Mouse (Mus musculus) forebrain, embryonic 11.5 days (tissue): ENCODE measurements around the gene Gm4871. TPM values are rescaled to one million over a fixed set of nuclear protein-coding genes. Genes with fewer than 3 reads are reported as not detected.
A peak's percentile ranks its signal among the peaks of the same experiment; 100 is the strongest.
"Not testable (repeated sequence)": the region's sequence is repeated elsewhere in the genome, so short reads cannot be mapped to it uniquely, and the experiment has no call there.

ENCODE experiments used
- ATAC-seq: fragments of 200-750 bp; cut with Nextera tagmentation; replicated peaks from 2 replicates; pipeline ENCODE4 v1.8.0; 2017; ENCODE audit warnings: moderate TSS enrichment; ENCODE audit not compliant: low FRiP score
- DNase-seq: peaks from one replicate; pipeline ENCODE4 v3.0.0-alpha.2; 2017; ENCODE audit warnings: low spot score
- H3K27ac ChIP-seq: fragments of 300-500 bp; sonication (generic); 2 replicates; pipeline ENCODE4 v1.5.1; 2014; ENCODE audit warnings: low read depth, low read length
- H3K27me3 ChIP-seq: fragments of 300-500 bp; sonication (generic); 2 replicates; pipeline ENCODE4 v1.6.1; 2014; ENCODE audit warnings: mild to moderate bottlenecking, low read length, mixed read lengths; ENCODE audit not compliant: control insufficient read depth, insufficient read depth
- H3K36me3 ChIP-seq: fragments of 300-500 bp; sonication (generic); 2 replicates; pipeline ENCODE4 v1.6.1; 2014; ENCODE audit warnings: mild to moderate bottlenecking, low read length, moderate library complexity, mixed read lengths; ENCODE audit not compliant: control insufficient read depth, insufficient read depth
- H3K4me1 ChIP-seq: fragments of 300-500 bp; sonication (generic); replicated peaks from 2 replicates; pipeline ENCODE4 v1.6.1; 2014; ENCODE audit warnings: low read length, mixed read lengths; ENCODE audit not compliant: control insufficient read depth, insufficient read depth
- H3K4me2 ChIP-seq: fragments of 300-500 bp; sonication (generic); 2 replicates; pipeline ENCODE4 v1.6.1; 2014; ENCODE audit warnings: low read depth, mild to moderate bottlenecking, low read length, moderate library complexity, mixed read lengths; ENCODE audit not compliant: severe bottlenecking
- H3K4me3 ChIP-seq: fragments of 300-500 bp; sonication (generic); 2 replicates; pipeline ENCODE4 v1.5.1; 2014; ENCODE audit warnings: low read depth, low read length
- H3K9ac ChIP-seq: fragments of 300-500 bp; sonication (generic); 2 replicates; pipeline ENCODE4 v1.6.1; 2014; ENCODE audit warnings: low read length
- H3K9me3 ChIP-seq: fragments of 300-500 bp; sonication (generic); 2 replicates; pipeline ENCODE4 v1.6.1; 2016; ENCODE audit warnings: low read length, mixed read lengths; ENCODE audit not compliant: control insufficient read depth
- WGBS: fragments of 180-500 bp; shearing (Covaris S2); extraction: QIAGEN DNeasy Blood & Tissue Kit; methylation state at CpG from one replicate; pipeline ENCODE4 v1.1.7; 2014; 5-methylcytosine and 5-hydroxymethylcytosine counted together
- polyA plus RNA-seq: library from polyadenylated mRNA; unstranded; fragments of >200 nt; fragmentation: Nextera tagmentation; extraction: Ambion mirVana; gene quantifications from 2 replicates; pipeline ENCODE4 v1.2.1, GENCODE M21; 2014

Gm4871 gene
- polyA plus RNA-seq, 1 experiment from 2014 or later, result not detected

DNA sequence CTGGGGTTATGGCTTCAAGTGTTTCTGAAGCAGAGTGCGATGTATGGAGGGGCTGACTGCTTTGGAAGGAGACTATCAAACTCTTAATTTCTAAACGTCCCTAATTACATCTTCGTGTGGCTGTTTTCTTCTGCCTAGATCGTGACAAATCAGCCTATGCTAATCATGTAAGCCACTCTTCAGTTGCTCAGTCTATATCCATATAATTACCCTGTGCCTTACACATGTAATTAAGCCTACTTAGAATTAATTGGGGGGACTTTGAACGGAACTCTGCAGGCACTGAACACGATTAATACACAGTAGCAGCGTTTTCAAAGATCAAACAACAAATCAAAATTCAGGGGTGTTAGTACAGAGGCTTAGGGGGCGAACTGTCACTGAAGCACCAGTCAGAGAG, 25.4 kb upstream of the Gm4871 start:
- H3K27me3 ChIP-seq, result no peaks in the 10 kb centered on the region
- no peak for DNase-seq
- no peaks in the 10 kb centered on the region for H3K4me1 ChIP-seq
- WGBS, result 61% methylated on average over 8 of the region's 8 CpGs
- H3K9ac ChIP-seq, result no peak overlapping the region
- no peak overlapping the region for H3K27ac ChIP-seq
- no peaks in the 10 kb centered on the region for H3K36me3 ChIP-seq
- no peaks in the 10 kb centered on the region for H3K9me3 ChIP-seq
- H3K4me2 ChIP-seq, result no peak overlapping the region
- no peak for ATAC-seq
- no peak overlapping the region for H3K4me3 ChIP-seq

DNA sequence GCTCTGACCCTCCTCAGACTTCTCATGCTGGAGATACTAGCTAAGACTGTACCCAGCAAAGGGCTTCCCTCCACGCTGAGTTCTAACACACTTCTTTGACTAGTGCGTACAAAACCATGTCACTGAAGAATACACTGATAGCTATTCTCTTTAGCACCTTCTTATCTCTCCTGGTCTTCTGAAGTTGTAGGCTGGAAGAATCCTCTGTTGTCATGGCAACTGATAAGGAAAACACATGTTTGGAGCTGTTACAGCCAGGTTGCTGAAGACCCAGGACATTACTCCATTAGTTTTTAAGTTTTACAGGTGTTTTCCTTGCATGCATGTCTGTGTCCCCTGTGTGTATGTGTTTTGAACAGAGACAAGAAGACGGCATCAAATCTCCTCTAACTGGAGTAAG, 21.6 kb upstream of the Gm4871 start:
- DNase-seq, H3K4me1 ChIP-seq, H3K27me3 ChIP-seq, H3K4me2 ChIP-seq, H3K36me3 ChIP-seq, H3K4me3 ChIP-seq, H3K9me3 ChIP-seq, H3K9ac ChIP-seq, ATAC-seq, H3K27ac ChIP-seq: not testable (repeated sequence)
- WGBS, result 90% methylated on average over 3 of the region's 3 CpGs

DNA sequence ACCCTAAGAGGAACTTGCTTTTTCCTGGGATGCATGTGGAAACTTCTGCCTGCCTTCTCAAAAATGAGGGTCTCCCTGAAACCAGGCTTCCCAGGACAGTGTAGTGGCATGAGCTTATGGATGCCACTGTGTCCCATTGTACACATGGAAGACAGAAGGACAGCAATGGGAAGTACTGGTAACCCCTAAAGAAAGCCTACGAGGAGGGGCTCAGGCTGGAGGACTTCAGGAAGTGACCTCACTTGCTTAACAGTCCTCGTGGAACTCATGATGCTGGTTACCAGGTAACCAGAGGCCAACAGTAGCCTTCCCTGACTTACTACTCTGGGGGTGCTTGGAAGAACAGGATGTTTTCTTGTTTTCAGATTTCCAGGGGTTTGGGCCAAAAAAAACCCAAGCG, 10.1 kb upstream of the Gm4871 start, which contains the start of gene 1700018F24Rik:
TSS of gene 1700018F24Rik (plus strand) at position 301 of the 400 bp plus-strand sequence.
- not testable (repeated sequence) for H3K9ac ChIP-seq, H3K4me1 ChIP-seq, H3K4me3 ChIP-seq, DNase-seq, H3K36me3 ChIP-seq, H3K4me2 ChIP-seq, H3K27me3 ChIP-seq, H3K9me3 ChIP-seq, H3K27ac ChIP-seq, ATAC-seq
- 85% methylated on average over 3 of the region's 3 CpGs for WGBS

DNA sequence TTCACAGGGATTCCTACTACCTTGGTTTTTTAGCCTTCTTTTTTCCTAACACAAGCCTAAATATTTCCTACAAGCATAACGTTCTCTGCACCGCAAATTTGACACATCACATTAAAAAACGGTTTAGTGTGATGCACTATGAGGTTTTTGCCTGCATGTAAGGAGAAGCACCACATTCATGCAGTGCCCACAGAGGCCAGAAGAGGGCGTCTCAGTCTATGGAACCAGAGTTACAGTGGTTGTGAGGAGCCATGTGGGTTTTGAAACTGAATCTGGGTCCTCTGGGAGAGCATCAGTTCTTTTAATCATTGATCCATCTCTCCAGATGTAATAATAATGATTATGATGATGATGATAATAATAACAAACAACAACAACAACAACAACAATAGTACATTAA, 9.1 kb upstream of the Gm4871 start:
- Histone ChIP-seq H3K9me3 (no peaks in the 10 kb centered on the region), H3K27me3 (no peaks in the 10 kb centered on the region), H3K9ac (no peak overlapping the region), H3K36me3 (no peaks in the 10 kb centered on the region), H3K4me1 (no peaks in the 10 kb centered on the region), H3K27ac (no peak overlapping the region), H3K4me2 (no peak overlapping the region), H3K4me3 (no peak overlapping the region)
- DNase-seq (peak; percentile 57), ATAC-seq (no peak)
- 45% methylated on average over 4 of the region's 4 CpGs for WGBS

DNA sequence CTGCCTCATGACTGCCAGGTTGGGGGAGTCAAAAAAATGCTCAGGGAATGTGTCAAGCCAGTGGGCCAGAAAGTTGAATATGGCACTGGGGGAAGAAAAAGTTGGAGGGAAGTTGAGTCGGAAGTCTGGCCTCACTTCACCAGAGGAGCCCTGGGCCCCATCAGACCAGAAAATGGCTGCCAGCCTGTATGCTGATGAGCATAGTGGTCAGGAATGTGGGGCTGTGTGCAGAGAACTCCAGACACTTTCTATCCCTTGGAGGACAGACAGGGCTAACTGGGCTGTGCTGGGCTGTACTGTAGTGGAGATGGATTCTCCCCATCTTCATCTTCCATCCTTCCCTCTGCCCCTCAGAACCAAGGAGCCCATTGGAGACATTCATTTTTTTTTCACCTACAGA, 2.1 kb downstream of the Gm4871 start:
- not testable (repeated sequence) for H3K27me3 ChIP-seq, H3K9ac ChIP-seq, H3K4me2 ChIP-seq, H3K27ac ChIP-seq, H3K4me3 ChIP-seq, H3K36me3 ChIP-seq, ATAC-seq, H3K4me1 ChIP-seq, DNase-seq, H3K9me3 ChIP-seq
- WGBS, result 89% methylated on average over 1 of the region's 1 CpGs

DNA sequence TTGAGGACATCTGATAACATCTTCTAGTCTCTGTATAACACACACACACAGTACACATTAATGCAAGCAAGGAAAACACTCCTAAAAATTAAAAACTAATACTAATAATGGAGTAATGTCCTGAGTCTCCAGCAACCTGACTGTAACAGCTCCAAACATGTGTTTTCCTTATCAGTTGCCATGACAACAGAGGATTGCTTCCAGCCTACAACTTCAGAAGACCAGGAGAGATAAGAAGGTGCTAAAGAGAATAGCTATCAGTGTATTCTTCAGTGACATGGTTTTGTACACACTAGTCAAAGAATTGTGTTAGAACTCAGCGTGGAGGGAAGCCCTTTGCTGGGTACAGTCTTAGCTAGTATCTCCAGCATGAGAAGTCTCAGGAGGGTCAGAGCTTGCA, 11.8 kb downstream of the Gm4871 start:
- H3K9ac ChIP-seq, H3K4me1 ChIP-seq, H3K9me3 ChIP-seq, ATAC-seq, H3K27ac ChIP-seq, H3K36me3 ChIP-seq, H3K27me3 ChIP-seq, DNase-seq, H3K4me3 ChIP-seq, H3K4me2 ChIP-seq: not testable (repeated sequence)
- 81% methylated on average over 1 of the region's 1 CpGs for WGBS

DNA sequence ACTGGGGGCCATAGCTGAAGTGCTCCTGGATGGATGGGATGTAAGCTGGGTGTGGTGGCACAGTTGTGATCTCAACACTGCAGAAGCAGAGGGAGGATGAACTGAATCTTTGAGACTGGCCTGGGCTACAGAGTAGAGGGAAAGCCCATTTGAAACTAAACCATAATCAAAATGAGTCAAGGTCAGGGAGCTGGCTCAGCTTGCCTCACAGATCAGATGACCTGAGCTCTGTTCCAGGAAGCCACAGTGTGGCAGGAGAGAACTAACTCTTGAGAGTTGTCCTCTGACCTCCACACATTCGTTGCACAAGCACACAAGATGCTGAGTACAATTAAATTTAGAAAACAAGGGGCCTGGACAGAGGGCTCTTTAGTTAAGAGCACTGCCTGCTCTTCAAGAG, 12.3 kb downstream of the Gm4871 start:
- WGBS, result 45% methylated on average over 1 of the region's 1 CpGs
- not testable (repeated sequence) for H3K27me3 ChIP-seq, H3K36me3 ChIP-seq, H3K27ac ChIP-seq, H3K4me1 ChIP-seq, ATAC-seq, H3K9me3 ChIP-seq, DNase-seq, H3K9ac ChIP-seq, H3K4me2 ChIP-seq, H3K4me3 ChIP-seq

DNA sequence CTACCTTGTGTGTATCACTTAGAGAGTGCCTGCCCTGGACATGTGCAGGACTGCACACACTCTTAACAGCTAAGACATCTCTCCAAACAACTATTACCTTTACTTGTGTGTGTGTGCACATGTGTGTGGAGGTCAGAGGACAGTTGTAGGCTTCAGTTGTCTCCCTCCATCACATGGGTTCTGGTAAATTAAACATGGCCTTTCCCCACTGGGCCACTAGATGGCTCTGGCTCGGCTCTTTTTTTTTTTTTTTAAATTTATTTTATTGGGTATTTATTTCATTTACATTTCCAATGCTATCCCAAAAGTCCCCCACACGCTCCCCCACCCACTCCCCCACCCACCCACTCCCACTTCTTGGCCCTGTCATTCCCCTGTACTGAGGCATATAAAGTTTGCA, 15.8 kb downstream of the Gm4871 start:
- 47% methylated on average over 2 of the region's 2 CpGs for WGBS
- H3K9ac ChIP-seq, H3K4me1 ChIP-seq, H3K9me3 ChIP-seq, DNase-seq, H3K4me2 ChIP-seq, H3K4me3 ChIP-seq, H3K27ac ChIP-seq, ATAC-seq, H3K27me3 ChIP-seq, H3K36me3 ChIP-seq: not testable (repeated sequence)

DNA sequence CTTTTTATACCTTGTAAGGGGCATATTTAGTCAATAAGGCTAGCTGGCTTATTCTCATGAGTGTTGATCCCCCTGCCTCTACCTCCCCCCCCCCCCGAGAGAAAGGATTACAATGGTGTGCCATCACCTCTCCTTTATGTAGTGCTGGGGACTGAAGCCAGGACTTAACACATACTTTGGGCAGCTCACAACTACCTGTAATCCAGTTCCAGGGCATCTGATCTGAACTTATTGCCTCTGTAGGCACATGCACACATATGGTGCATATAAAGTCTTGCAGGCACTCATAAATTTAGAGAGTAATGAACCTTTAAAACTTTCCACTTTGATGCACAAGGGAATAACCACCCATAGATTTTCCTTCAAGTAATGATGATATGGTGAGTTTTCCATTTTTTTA, 18.3 kb downstream of the Gm4871 start:
- 87% methylated on average over 1 of the region's 1 CpGs for WGBS
- DNase-seq (no peak), ATAC-seq (no peak)
- no peaks in the 10 kb centered on the region for H3K4me1 ChIP-seq
- H3K4me2 ChIP-seq, result no peak overlapping the region
- H3K36me3 ChIP-seq, result no peaks in the 10 kb centered on the region
- H3K27ac ChIP-seq, result no peak overlapping the region
- H3K27me3 ChIP-seq, result no peaks in the 10 kb centered on the region
- H3K4me3 ChIP-seq, result no peak overlapping the region
- no peak overlapping the region for H3K9ac ChIP-seq
- no peaks in the 10 kb centered on the region for H3K9me3 ChIP-seq
